Mouse (Mus musculus) inflammation-experienced regulatory T-cells, adult 6 months (primary cell): Measurements from ENCODE around the gene Rnase11. TPM values are rescaled to one million over a fixed set of nuclear protein-coding genes. Genes with fewer than 3 reads are reported as not detected.
"Not testable (repeated sequence)": the region's sequence is repeated elsewhere in the genome, so short reads cannot be mapped to it uniquely, and the experiment has no call there.

Experiments
- ATAC-seq: one replicate; pipeline ENCODE4 v1.8.0; 2017
- polyA plus RNA-seq, 3 experiments: library from polyadenylated mRNA; unstranded; fragments of 100-300 nt; shearing (Covaris generic); gene quantifications; one replicate each; pipeline ENCODE4 v1.2.1; 2017

Gene Rnase11
- polyA plus RNA-seq, 3 experiments from 2014 or later, result not detected

- ATAC-seq, result no peak
Observed at GRCm38 (mm10) chr14:51079180-51079579, 29.2 kb upstream of the Rnase11 start.

- ATAC-seq, result no peak
Observed at GRCm38 (mm10) chr14:51074335-51074734, 24.4 kb upstream of the Rnase11 start, which contains the start of gene Olfr750. Gene Olfr750 (minus strand): TSS chr14:51074435.

GRCm38 (mm10) chr14:51069617-51070016 lies 19.7 kb upstream of the Rnase11 start:
- no peak for ATAC-seq

- ATAC-seq, result no peak
Observed at GRCm38 (mm10) chr14:51068956-51069355, 19.0 kb upstream of the Rnase11 start.

- ATAC-seq, result no peak
Observed at GRCm38 (mm10) chr14:51060761-51061160, 10.8 kb upstream of the Rnase11 start.

GRCm38 (mm10) chr14:51057401-51057831 lies 7.5 kb upstream of the Rnase11 start, which contains the start of gene Rnase12:
Gene Rnase12 (minus strand): TSS chr14:51057661.
- ATAC-seq, result peak; percentile 60

GRCm38 (mm10) chr14:51054243-51055237 lies 4.6 kb upstream of the Rnase11 start:
- ATAC-seq, result no peak

GRCm38 (mm10) chr14:51053176-51053575 lies 3.2 kb upstream of the Rnase11 start:
- no peak for ATAC-seq

- no peak for ATAC-seq
Observed at GRCm38 (mm10) chr14:51051941-51052340, 2.0 kb upstream of the Rnase11 start.

GRCm38 (mm10) chr14:51047846-51048245 lies 2.1 kb downstream of the Rnase11 start:
- ATAC-seq, result no peak

- no peak for ATAC-seq
Observed at GRCm38 (mm10) chr14:51041769-51042168, 8.2 kb downstream of the Rnase11 start, which contains the start of gene Rnase9. Gene Rnase9 (minus strand): TSS chr14:51041869.

GRCm38 (mm10) chr14:51036214-51036613 lies 13.7 kb downstream of the Rnase11 start:
- no peak for ATAC-seq

- ATAC-seq, result no peak
Observed at GRCm38 (mm10) chr14:51035206-51035605, 14.8 kb downstream of the Rnase11 start.

GRCm38 (mm10) chr14:51027387-51028155 lies 22.4 kb downstream of the Rnase11 start:
- no peak for ATAC-seq

GRCm38 (mm10) chr14:51026391-51027133 lies 23.4 kb downstream of the Rnase11 start:
- ATAC-seq, result peak; percentile 96

GRCm38 (mm10) chr14:51024820-51025219 lies 25.1 kb downstream of the Rnase11 start:
- ATAC-seq, result no peak

GRCm38 (mm10) chr14:51023457-51023856 lies 26.5 kb downstream of the Rnase11 start:
- ATAC-seq, result no peak

GRCm38 (mm10) chr14:51017256-51017655 lies 32.7 kb downstream of the Rnase11 start:
- ATAC-seq, result no peak

GRCm38 (mm10) chr14:51015780-51016179 lies 34.2 kb downstream of the Rnase11 start:
- ATAC-seq, result no peak

- not testable (repeated sequence) for ATAC-seq
Observed at GRCm38 (mm10) chr14:51014724-51015123, 35.2 kb downstream of the Rnase11 start.

- no peak for ATAC-seq
Observed at GRCm38 (mm10) chr14:51009572-51009971, 40.4 kb downstream of the Rnase11 start.

GRCm38 (mm10) chr14:51008781-51009180 lies 41.2 kb downstream of the Rnase11 start:
- no peak for ATAC-seq
